Mouse (Mus musculus): Measurements from ENCODE around the gene Osgep. TPM values are rescaled to one million over a fixed set of nuclear protein-coding genes. Genes with fewer than 3 reads are reported as not detected.

Gene Osgep
- polyA plus RNA-seq (2012; rRNA removed), result 37.8 and 96.3 TPM in 2 replicates

GRCm38 (mm10) chr14:50924281-50925064, at the start of gene Osgep, which contains the start of gene Apex1:
Gene Osgep (minus strand): TSS chr14:50924893.
Gene Apex1 (plus strand): TSS chr14:50924968.

GRCm38 (mm10) chr14:50955942-50956508, 31.3 kb upstream of the Osgep start, which contains the start of gene Pnp2:
Gene Pnp2 (plus strand): TSS chr14:50955992.

GRCm38 (mm10) chr14:50943932-50944667, 19.4 kb upstream of the Osgep start, which contains the start of gene Gm49342:
Gene Gm49342 (plus strand): TSS chr14:50944517.

GRCm38 (mm10) chr14:50930754-50931492, 6.2 kb upstream of the Osgep start, which contains the start of the genes Pip4p1 and Pnp:
Gene Pip4p1 (minus strand): TSS chr14:50930856.
Gene Pnp (plus strand): TSS chr14:50931082.

GRCm38 (mm10) chr14:50897374-50897765, 27.3 kb downstream of the Osgep start, which contains the start of gene Klhl33:
Gene Klhl33 (minus strand): TSS chr14:50897507.

GRCm38 (mm10) chr14:50869889-50870804, 54.5 kb downstream of the Osgep start, which contains the start of gene Tep1:
Gene Tep1 (minus strand): TSS chr14:50870560.

Other genes starting within 250 kb of the Osgep start
- gene Olfr747, start 231.7 kb downstream of the Osgep start, polyA plus RNA-seq (2012; rRNA removed), result not detected in 2 replicates
- not detected in 2 replicates for gene Olfr748, start 217.5 kb downstream of the Osgep start, polyA plus RNA-seq (2012; rRNA removed)
- not detected in 2 replicates for gene Olfr749, start 179.8 kb downstream of the Osgep start, polyA plus RNA-seq (2012; rRNA removed)
- gene Ttc5, start 139.4 kb downstream of the Osgep start, polyA plus RNA-seq (2012; rRNA removed), result 5.8 and 6.4 TPM in 2 replicates
- not detected in 2 replicates for gene Ccnb1ip1, start 117.2 kb downstream of the Osgep start, polyA plus RNA-seq (2012; rRNA removed)
- gene Parp2, start 117.1 kb downstream of the Osgep start, polyA plus RNA-seq (2012; rRNA removed), result 1.1 and 1.7 TPM in 2 replicates
- gene Tep1, start 54.3 kb downstream of the Osgep start, polyA plus RNA-seq (2012; rRNA removed), result 7.6 and 10.3 TPM in 2 replicates
- 0.65 and 0.79 TPM in 2 replicates for gene Klhl33, start 27.4 kb downstream of the Osgep start, polyA plus RNA-seq (2012; rRNA removed)
- gene Apex1, start 75 bp upstream of the Osgep start, polyA plus RNA-seq (2012; rRNA removed), result 7.8 and 10.9 TPM in 2 replicates
- gene Pip4p1, start 6.0 kb upstream of the Osgep start, polyA plus RNA-seq (2012; rRNA removed), result 27.9 and 42.4 TPM in 2 replicates
- gene Pnp, start 6.2 kb upstream of the Osgep start, polyA plus RNA-seq (2012; rRNA removed), result 6.5 and 7.3 TPM in 2 replicates
- gene Gm49342, start 19.6 kb upstream of the Osgep start, polyA plus RNA-seq (2012; rRNA removed), result not detected in 2 replicates
- 0.14 TPM in 1 of 2 replicates, not detected in the other for gene Pnp2, start 31.1 kb upstream of the Osgep start, polyA plus RNA-seq (2012; rRNA removed)
- 0.40 TPM in 1 of 2 replicates, not detected in the other for gene Rnase10, start 82.9 kb upstream of the Osgep start, polyA plus RNA-seq (2012; rRNA removed)
- gene Rnase9, start 117.0 kb upstream of the Osgep start, polyA plus RNA-seq (2012; rRNA removed), result 0.19 TPM in 1 of 2 replicates, not detected in the other
- not detected in 2 replicates for gene Rnase11, start 125.3 kb upstream of the Osgep start, polyA plus RNA-seq (2012; rRNA removed)
- gene Rnase12, start 132.8 kb upstream of the Osgep start, polyA plus RNA-seq (2012; rRNA removed), result 0.28 TPM in 1 of 2 replicates, not detected in the other
- not detected in 2 replicates for gene Olfr750, start 149.5 kb upstream of the Osgep start, polyA plus RNA-seq (2012; rRNA removed)
- gene Rnase4, start 166.2 kb upstream of the Osgep start, polyA plus RNA-seq (2012; rRNA removed), result 79.4 and 84.2 TPM in 2 replicates
- gene Ang, start 166.3 kb upstream of the Osgep start, polyA plus RNA-seq (2012; rRNA removed), result 19.2 and 19.3 TPM in 2 replicates
- 0.06 TPM in 1 of 2 replicates, not detected in the other for gene Eddm3b, start 189.5 kb upstream of the Osgep start, polyA plus RNA-seq (2012; rRNA removed)
- 0.44 and 1.2 TPM in 2 replicates for gene Rnase6, start 199.0 kb upstream of the Osgep start, polyA plus RNA-seq (2012; rRNA removed)
- gene Rnase1, start 221.9 kb upstream of the Osgep start, polyA plus RNA-seq (2012; rRNA removed), result 13.9 and 17.8 TPM in 2 replicates
- 0.10 and 0.35 TPM in 2 replicates for gene Rnase2b, start 237.4 kb upstream of the Osgep start, polyA plus RNA-seq (2012; rRNA removed)

All from stomach, adult 2 months (tissue).